Mouse (Mus musculus) liver (tissue): Measurements from ENCODE around the gene Txndc17.
"Not testable (repeated sequence)": the region's sequence is repeated elsewhere in the genome, so short reads cannot be mapped to it uniquely, and the experiment has no call there.

Source experiments
- DNase-seq: peaks from one replicate; pipeline ENCODE4 v3.0.0-alpha.2; 2020; ENCODE audit warnings: mixed read lengths

Txndc17 gene

GRCm38 (mm10) chr11:72207204-72207833, at the start of gene Txndc17, which contains the start of gene 4933427D14Rik:
Txndc17 (plus strand) TSS chr11:72207547.
4933427D14Rik (minus strand) TSS chr11:72207459.
- DNase-seq = peak; percentile 89

GRCm38 (mm10) chr11:72163198-72163597, 44.1 kb upstream of the Txndc17 start:
- no peak for DNase-seq

- DNase-seq = peak; percentile 36
Measured at GRCm38 (mm10) chr11:72169871-72170270, 37.5 kb upstream of the Txndc17 start.

- not testable (repeated sequence) for DNase-seq
Measured at GRCm38 (mm10) chr11:72171906-72172305, 35.4 kb upstream of the Txndc17 start.

- DNase-seq = no peak
Measured at GRCm38 (mm10) chr11:72173506-72173905, 33.8 kb upstream of the Txndc17 start.

GRCm38 (mm10) chr11:72174721-72175120, 32.6 kb upstream of the Txndc17 start:
- DNase-seq = no peak

GRCm38 (mm10) chr11:72175966-72176365, 31.4 kb upstream of the Txndc17 start:
- no peak for DNase-seq

GRCm38 (mm10) chr11:72176553-72176952, 30.8 kb upstream of the Txndc17 start:
- DNase-seq = no peak

GRCm38 (mm10) chr11:72180556-72180955, 26.8 kb upstream of the Txndc17 start:
- no peak for DNase-seq

- no peak for DNase-seq
Measured at GRCm38 (mm10) chr11:72181136-72181535, 26.2 kb upstream of the Txndc17 start.

GRCm38 (mm10) chr11:72184252-72184651, 23.1 kb upstream of the Txndc17 start:
- no peak for DNase-seq

GRCm38 (mm10) chr11:72190857-72191256, 16.5 kb upstream of the Txndc17 start:
- no peak for DNase-seq

GRCm38 (mm10) chr11:72194259-72194658, 13.1 kb upstream of the Txndc17 start:
- DNase-seq = no peak

- DNase-seq = no peak
Measured at GRCm38 (mm10) chr11:72196506-72196905, 10.8 kb upstream of the Txndc17 start.

GRCm38 (mm10) chr11:72203440-72203839, 3.9 kb upstream of the Txndc17 start:
- DNase-seq = no peak

- no peak for DNase-seq
Measured at GRCm38 (mm10) chr11:72205256-72205655, 2.1 kb upstream of the Txndc17 start.

GRCm38 (mm10) chr11:72206341-72207203, 775 bp upstream of the Txndc17 start, which contains the start of gene Gm43951:
Gm43951 (minus strand) TSS chr11:72206840.
- peak; percentile 20 for DNase-seq

- DNase-seq = no peak
Measured at GRCm38 (mm10) chr11:72207834-72208377, 559 bp downstream of the Txndc17 start.

GRCm38 (mm10) chr11:72214591-72215409, 7.5 kb downstream of the Txndc17 start:
- DNase-seq = peak; percentile 97

- peak; percentile 65 for DNase-seq
Measured at GRCm38 (mm10) chr11:72215410-72215797, 8.1 kb downstream of the Txndc17 start, which contains the start of gene Med31. Med31 (minus strand) TSS chr11:72215592.

GRCm38 (mm10) chr11:72217116-72217515, 9.8 kb downstream of the Txndc17 start:
- no peak for DNase-seq

GRCm38 (mm10) chr11:72221278-72221677, 13.9 kb downstream of the Txndc17 start:
- peak; percentile 78 for DNase-seq

- DNase-seq = no peak
Measured at GRCm38 (mm10) chr11:72223414-72223813, 16.1 kb downstream of the Txndc17 start.
